Mouse (Mus musculus): ENCODE measurements around the gene Cnbp.

The Cnbp gene

DNA sequence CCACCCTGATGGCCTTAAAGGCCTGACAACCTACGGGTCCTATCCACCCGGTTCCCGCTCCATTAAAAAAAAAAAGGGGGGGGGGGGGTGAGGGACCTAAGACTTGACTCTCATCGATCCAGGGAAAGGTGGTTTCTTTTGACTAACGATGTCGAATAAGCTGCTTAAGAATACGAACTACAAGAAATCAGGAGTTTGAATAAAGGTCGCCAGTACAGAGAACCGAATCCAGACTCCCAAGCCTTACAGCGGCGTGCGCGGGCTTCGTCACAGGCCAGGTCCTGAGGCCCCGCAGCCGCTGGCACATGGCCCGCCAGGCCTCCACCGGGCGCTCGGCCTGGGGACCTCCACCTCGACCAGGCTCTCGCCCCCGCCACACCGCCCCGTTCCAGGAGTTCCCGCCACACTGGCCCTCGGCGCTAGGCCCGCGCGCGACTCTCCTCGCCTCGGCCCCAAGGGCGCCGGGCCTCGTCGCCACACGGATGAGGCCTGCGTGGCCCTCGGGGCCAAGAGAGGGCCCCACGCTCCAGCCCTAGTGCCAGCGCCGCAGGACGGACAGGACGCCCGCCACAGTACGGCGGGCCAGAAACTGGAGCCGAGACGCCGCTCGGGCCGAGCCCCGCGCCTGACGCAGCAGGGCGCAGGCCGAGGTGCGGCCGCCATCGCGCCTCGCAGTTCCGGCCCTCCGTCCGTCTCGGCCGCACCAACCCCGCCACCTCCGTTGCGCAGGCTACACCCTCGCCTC is 579 bp downstream of the Cnbp start:
- no peak for DNase-seq (ENCODE audit: low read depth)

DNA sequence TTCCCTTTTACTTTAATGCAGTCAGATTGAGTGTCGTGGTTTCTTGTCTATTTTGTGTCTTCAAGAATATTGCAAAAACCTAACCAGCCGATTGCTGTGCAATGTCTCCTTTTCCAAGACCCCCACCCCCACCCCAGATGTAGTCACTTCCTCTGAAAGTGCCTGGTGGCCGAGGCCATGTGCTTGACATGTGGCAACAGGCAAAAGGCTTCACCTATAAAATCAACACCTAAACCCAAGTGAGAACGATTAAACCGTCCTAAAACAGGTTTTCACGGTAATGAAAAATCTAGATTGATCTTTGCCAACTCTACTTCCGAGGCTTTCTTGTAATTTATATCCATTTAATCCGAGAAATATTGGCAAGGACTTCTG is 1.1 kb downstream of the Cnbp start:
- DNase-seq (ENCODE audit: low read depth), result no peak

- DNase-seq (ENCODE audit: low read depth), result no peak
Measured at GRCm38 (mm10) chr6:87846813-87847212, 4.1 kb downstream of the Cnbp start.

DNA sequence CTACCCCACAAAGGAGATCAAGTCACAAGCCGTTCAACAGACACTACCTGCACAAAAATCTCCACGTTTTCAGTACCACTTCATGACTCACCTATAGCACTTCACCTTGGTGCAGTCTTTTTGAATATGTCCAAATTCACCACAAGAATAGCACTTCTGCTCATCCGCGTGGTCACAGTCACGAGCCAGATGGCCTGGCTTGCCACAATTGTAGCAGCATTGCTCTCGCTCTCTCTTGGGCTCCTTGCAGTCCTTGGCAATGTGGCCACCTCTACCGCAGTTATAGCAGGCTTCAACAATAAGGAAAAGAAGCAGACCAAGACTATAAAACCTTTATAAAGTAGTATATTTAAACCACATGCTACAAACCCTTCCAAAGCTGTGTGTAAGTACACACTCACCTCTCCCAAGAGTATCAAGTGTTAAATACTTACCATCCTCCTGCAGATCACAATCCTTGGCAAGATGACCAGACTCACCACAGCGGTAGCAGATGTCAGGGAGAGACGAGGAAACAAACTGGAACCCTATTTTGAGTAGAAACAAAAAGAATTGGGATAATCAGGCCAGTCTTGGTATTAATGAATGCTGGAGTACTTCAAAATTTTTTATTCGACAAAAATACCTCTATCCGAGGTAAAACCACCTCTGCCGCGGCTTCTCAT is 5.7 kb downstream of the Cnbp start:
- DNase-seq (ENCODE audit: low read depth), result no peak

DNA sequence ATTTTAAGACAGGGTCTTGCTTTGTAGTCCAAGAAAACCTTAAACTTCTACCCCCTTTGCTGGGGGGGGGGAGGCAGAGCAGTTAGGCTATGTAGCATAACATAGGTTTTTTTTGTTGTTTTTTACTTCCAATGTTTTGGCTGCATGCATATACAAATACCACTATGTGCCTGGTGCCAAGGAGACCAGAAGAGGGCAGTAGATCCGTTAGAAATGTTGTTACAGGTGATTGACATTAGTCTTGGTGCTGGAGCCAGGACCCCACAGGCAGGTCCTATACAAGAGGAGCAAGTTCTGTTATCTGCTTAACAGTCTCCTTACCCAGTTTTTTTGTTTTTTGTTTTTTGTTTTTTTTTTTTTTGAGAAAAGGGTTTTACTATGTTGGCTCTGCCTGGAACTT is 8.7 kb downstream of the Cnbp start:
- no peak for DNase-seq (ENCODE audit: low read depth)

GRCm38 (mm10) chr6:87841635-87842034 is 9.3 kb downstream of the Cnbp start:
- DNase-seq (ENCODE audit: low read depth), result no peak

- DNase-seq (ENCODE audit: low read depth), result no peak
Measured at GRCm38 (mm10) chr6:87839797-87840341, 11.0 kb downstream of the Cnbp start.

DNA sequence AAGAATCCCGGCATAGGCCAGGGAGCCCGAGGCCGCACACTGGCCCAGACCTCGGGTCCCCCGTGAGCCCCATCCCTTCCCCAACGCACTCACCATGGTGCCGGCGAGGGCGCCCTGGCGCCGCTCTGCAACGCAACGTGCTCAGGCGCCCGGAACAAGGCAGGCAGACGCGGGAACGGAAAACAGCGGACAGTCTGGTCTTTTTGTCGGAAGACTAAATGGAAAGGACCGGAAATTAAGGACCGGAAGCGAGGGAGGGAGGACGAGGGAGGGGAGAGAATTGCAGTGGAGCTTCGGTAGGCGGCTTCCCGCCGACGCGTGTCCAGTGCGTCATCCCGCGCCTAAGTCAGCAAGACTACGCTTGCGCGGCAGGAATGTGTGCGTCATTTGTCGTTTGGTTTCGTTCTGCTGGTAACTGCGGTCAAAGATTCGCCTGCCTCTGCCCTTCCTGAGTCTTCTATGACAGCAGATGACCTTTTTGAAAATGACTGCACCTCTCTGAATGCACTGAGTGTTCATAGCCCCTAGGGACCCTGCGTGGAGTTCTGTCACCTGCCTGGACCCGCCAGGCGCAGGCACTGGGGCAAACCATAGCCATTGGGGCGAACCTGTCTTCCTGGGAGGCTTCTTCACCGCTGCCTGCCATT is 12.2 kb downstream of the Cnbp start, which contains the start of gene Isy1:
Gene Isy1, minus strand, starts transcription at position 248 of the 647 bp plus-strand sequence.
- peak; percentile 94 for DNase-seq (ENCODE audit: low read depth)

GRCm38 (mm10) chr6:87835695-87836094 is 15.2 kb downstream of the Cnbp start, which contains the start of gene Gm45140:
Gene Gm45140, minus strand, starts transcription at chr6:87835795.
- no peak for DNase-seq (ENCODE audit: low read depth)

DNA sequence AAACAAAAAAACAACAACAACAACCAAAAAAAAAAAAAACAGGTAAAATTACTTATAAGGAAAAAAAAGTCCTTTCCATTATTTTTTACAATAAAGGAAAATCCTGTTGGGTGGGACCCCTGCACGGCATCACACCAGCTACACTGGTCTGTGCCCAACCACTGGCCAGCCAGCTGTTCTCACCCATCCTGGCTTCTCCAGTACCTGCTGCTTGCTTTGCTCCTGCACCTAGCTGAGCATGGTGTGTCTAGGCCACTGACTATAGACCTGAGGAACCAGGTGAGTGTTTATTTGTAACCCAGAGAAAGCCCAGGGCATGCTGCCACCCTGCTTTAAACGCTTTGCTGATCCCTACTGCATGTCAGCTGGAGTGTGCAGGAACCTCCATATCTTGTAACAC is 30.5 kb downstream of the Cnbp start:
- no peak for DNase-seq (ENCODE audit: low read depth)

DNA sequence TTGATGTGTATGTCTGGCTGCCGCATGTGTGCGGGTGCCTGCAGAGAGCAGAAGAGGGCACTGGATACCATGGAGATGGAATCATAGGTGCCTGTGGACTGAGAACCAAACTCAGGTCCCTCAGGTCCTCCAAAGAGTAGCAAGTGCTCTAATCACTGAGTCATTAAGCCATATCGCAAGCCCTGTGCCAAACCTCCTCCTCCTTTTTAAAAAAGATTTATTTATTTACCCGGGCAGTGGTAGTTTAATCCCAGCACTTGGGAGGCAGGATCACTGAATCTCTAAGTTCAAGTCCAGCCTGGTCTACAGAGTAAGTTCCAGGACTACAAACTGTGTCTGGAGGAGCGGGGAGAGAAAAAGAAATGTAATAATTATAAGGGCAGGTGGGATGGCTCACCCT is 36.4 kb downstream of the Cnbp start:
- DNase-seq (ENCODE audit: low read depth), result no peak

GRCm38 (mm10) chr6:87812656-87813055 is 38.2 kb downstream of the Cnbp start:
- DNase-seq (ENCODE audit: low read depth), result no peak

GRCm38 (mm10) chr6:87811675-87812338 is 39.1 kb downstream of the Cnbp start, which contains the start of gene Rab43:
Gene Rab43, minus strand, starts transcription at chr6:87812164.
- DNase-seq (ENCODE audit: low read depth), result peak; percentile 76

DNA sequence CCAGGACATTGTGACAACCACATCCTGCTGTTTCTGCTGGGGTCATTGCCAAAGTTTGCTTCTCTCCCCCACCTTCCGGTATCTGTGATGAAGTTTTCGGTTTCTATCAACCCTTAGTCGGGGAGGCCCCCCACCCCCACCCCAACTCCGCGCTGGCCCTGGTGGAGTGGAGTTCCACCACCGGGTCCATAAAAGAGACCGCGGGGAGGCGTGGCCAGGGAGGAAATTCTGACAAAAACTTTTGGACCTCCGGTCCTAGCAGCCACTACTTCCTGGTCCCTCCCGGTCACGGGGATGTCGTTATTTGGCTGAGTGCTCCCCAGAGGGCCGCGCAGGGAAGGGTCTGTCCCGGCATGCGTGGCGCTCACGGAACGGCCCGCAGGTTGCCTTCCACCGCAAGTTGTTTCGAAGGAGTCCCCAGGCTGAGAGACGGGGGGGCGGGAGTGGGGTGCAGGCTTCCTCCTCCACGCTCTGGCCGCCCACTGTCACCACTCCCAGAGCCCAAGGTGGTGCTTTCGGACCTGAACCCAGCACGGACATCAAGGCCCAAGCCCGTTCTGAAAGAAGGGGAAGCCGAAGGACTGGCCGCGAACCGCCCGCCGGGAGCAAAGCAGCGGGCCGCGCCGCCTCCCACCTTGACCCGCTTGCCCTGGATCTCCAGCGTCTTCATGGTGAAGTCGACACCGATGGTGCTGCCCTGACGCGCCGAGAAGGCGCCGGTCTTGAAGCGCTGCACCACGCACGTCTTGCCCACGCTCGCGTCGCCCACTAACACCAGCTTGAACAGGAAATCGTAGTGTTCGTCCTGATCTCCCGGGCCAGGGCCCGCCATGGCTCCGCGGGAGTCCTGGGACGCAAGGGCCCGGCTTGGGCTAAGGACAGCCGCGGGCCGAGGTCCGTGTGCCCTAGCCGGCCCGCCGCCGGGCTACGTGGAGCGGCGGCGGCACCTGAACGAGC is 39.9 kb downstream of the Cnbp start:
- no peak for DNase-seq (ENCODE audit: low read depth)

DNA sequence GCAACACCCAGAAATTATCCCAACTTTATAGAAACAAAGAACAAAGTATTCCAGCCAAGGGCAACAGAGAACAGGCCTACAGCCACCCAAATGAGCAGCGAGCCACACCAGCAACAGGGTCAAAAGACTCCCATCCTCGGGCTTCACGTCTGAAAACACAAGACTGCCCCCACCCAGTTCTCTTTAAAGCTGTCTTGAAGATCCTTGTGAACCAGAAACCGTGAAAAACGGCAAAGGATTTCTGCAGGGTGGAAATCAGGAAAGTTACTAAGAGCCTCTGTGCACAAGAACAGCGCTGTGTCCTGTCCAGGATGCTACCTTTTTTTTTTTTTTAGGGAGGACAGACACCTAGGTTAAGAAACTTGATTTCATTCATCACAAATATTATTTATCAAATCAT is 40.6 kb downstream of the Cnbp start:
- DNase-seq (ENCODE audit: low read depth), result no peak

- DNase-seq (ENCODE audit: low read depth), result no peak
Measured at GRCm38 (mm10) chr6:87809651-87810161, 41.2 kb downstream of the Cnbp start.

GRCm38 (mm10) chr6:87809144-87809543 is 41.8 kb downstream of the Cnbp start:
- DNase-seq (ENCODE audit: low read depth), result no peak

GRCm38 (mm10) chr6:87808521-87808920 is 42.4 kb downstream of the Cnbp start:
- no peak for DNase-seq (ENCODE audit: low read depth)

DNA sequence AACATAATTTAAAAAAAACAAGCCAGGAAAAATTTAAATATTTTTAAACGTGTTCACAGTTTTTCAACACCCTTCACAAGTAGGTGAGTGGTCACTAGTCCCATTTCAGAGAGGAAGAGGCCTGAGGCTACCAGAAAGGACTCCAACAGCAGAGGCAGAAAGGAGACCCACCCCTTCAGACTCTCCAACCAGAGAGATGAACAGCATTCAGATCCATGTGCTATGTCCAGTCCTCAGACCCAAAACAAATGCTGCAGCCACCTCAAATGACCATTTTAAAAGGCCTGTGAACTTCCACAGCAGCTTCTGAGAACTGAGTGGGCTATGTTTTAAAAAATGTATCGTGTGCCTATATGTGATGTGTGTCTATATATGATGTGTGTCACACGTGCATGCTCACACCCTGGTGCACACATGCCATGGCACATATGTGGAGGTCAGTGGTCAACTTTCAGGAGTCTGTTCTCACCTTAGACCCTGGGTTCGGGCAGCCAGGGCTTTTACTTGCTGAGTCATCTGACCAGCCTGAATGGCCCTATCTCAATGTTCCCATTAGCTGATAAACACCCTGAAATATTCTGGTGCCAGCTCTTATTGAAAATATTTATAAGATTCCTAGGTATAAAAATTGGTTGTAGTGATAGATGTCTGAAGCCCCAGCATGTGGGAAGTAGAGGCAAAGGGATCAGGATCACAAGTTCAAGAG is 43.0 kb downstream of the Cnbp start:
- DNase-seq (ENCODE audit: low read depth), result no peak

GRCm38 (mm10) chr6:87806857-87807256 is 44.0 kb downstream of the Cnbp start:
- DNase-seq (ENCODE audit: low read depth), result no peak

All from fibroblast of lung, adult 2 months (primary cell).